ENCODE assay signal across 7 mouse cellular contexts in genomic region chr7:127614511-127614890, GRCm38 (mm10). TPM values are rescaled to one million over a fixed set of nuclear protein-coding genes. Genes with fewer than 3 reads are reported as not detected.
DNase-seq lines count a peak whose midpoint lies in the region; ATAC-seq and TF ChIP-seq lines count a peak whose summit lies in the region.

No protein-coding gene starts in this region.

- peak overlapping the region; percentile 100 for H3K4me3 ChIP-seq in heart, embryonic 12.5 days
- H3K4me3 ChIP-seq in kidney, embryonic 15.5 days (replicated peaks) = peak overlapping the region; percentile 99
- H3K4me3 ChIP-seq in small intestine, adult 2 months (ENCODE audit: low read depth, low read length) = peak overlapping the region; percentile 98

- peaks cover 20% of the 10 kb centered on the region for H3K4me1 ChIP-seq in heart, embryonic 12.5 days (replicated peaks)
- peaks cover 20% of the 10 kb centered on the region for H3K4me1 ChIP-seq in kidney, embryonic 15.5 days
- H3K4me1 ChIP-seq in small intestine, adult 2 months (ENCODE audit: control insufficient read depth, insufficient read depth, insufficient read length, low read length) = 0 out of 2 replicates have a peak, but pooled peaks cover 3% of the 10 kb centered on the region

- no peaks in the 10 kb centered on the region for H3K27me3 ChIP-seq in heart, embryonic 12.5 days (replicated peaks)
- H3K27me3 ChIP-seq in kidney, embryonic 15.5 days = no peaks in the 10 kb centered on the region
- H3K27me3 ChIP-seq in small intestine, adult 2 months (ENCODE audit: control insufficient read depth, insufficient read depth, low read length) = no peaks in the 10 kb centered on the region

- H3K36me3 ChIP-seq in heart, embryonic 12.5 days = peaks cover 42% of the 10 kb centered on the region
- peaks cover 38% of the 10 kb centered on the region for H3K36me3 ChIP-seq in kidney, embryonic 15.5 days
- H3K36me3 ChIP-seq in small intestine, adult 2 months (ENCODE audit: control insufficient read depth, insufficient read depth, low read length) = peaks cover 22% of the 10 kb centered on the region

- DNase-seq in urinary bladder, postnatal 14 days (ENCODE audit: low spot score) = peak; percentile 44
- no peak for DNase-seq in urinary bladder, postnatal 25 days (ENCODE audit: low spot score)
- DNase-seq in embryo, embryonic 10 days (ENCODE audit: low spot score) = peak; percentile 62
- DNase-seq in lung, postnatal 36 days = peak; percentile 47

- H3K27ac ChIP-seq in heart, embryonic 12.5 days (ENCODE audit: poor library complexity, severe bottlenecking) = peak overlapping the region; percentile 91
- H3K27ac ChIP-seq in kidney, embryonic 15.5 days = peak overlapping the region; percentile 91
- H3K27ac ChIP-seq in small intestine, adult 2 months (ENCODE audit: insufficient read depth, low read depth, low read length) = no peak overlapping the region

- TF ChIP-seq POLR2A in small intestine, adult 2 months (IDR thresholded peaks at IDR 0.05; ENCODE audit: low read depth, low read length) = no peak

- H3K9me3 ChIP-seq in heart, embryonic 12.5 days (replicated peaks) = peaks cover 24% of the 10 kb centered on the region
- H3K9me3 ChIP-seq in kidney, embryonic 15.5 days (replicated peaks) = no peaks in the 10 kb centered on the region

- WGBS in heart, embryonic 12.5 days = 1% methylated on average over 23 of the region's 44 CpGs
- under 1% methylated on average over 21 of the region's 44 CpGs for WGBS in kidney, embryonic 15.5 days
- under 1% methylated on average over 37 of the region's 44 CpGs for WGBS in small intestine, adult 2 months

- ATAC-seq in heart, embryonic 12.5 days (ENCODE audit: insufficient number of reproducible peaks, low FRiP score) = peak; percentile 65
- peak; percentile 62 for ATAC-seq in kidney, embryonic 15.5 days (replicated peaks; ENCODE audit: low FRiP score)

- H3K4me2 ChIP-seq in heart, embryonic 12.5 days = peak overlapping the region; percentile 86
- H3K4me2 ChIP-seq in kidney, embryonic 15.5 days = peak overlapping the region; percentile 79

- peak overlapping the region; percentile 99 for H3K9ac ChIP-seq in heart, embryonic 12.5 days
- H3K9ac ChIP-seq in kidney, embryonic 15.5 days = peak overlapping the region; percentile 99

- TF ChIP-seq CTCF in small intestine, adult 2 months (IDR thresholded peaks at IDR 0.05; ENCODE audit: extremely low read depth, insufficient read length, insufficient replicate concordance, low read depth, low read length) = no peak

RNA-seq across cellular contexts. Expression of gene Zfp629, which starts 1.1 kb away (rescaled TPM):
- 12.7 and 13.7 TPM in 2 replicates for polyA plus RNA-seq in heart, embryonic 12.5 days (2016; fragmentation: Nextera tagmentation; extraction: Ambion mirVana)
- 17.2 and 18.9 TPM in 2 replicates for polyA plus RNA-seq in kidney, embryonic 15.5 days (2015; fragmentation: Nextera tagmentation; extraction: Ambion mirVana)
- polyA plus RNA-seq in small intestine, adult 2 months (2012; rRNA removed) = 4.4 and 5.5 TPM in 2 replicates

RNA-seq across cellular contexts. Expression of gene Rnf40, which starts 25.9 kb away (rescaled TPM):
- 38.8 and 40.0 TPM in 2 replicates for polyA plus RNA-seq in heart, embryonic 12.5 days (2016; fragmentation: Nextera tagmentation; extraction: Ambion mirVana)
- 47.2 and 48.3 TPM in 2 replicates for polyA plus RNA-seq in kidney, embryonic 15.5 days (2015; fragmentation: Nextera tagmentation; extraction: Ambion mirVana)
- 10.6 and 20.6 TPM in 2 replicates for polyA plus RNA-seq in small intestine, adult 2 months (2012; rRNA removed)

RNA-seq across cellular contexts. Expression of gene Ccdc189, which starts 26.1 kb away (rescaled TPM):
- polyA plus RNA-seq in heart, embryonic 12.5 days (2016; fragmentation: Nextera tagmentation; extraction: Ambion mirVana) = 8.7 and 9.8 TPM in 2 replicates
- polyA plus RNA-seq in kidney, embryonic 15.5 days (2015; fragmentation: Nextera tagmentation; extraction: Ambion mirVana) = 14.1 and 16.4 TPM in 2 replicates
- polyA plus RNA-seq in small intestine, adult 2 months (2012; rRNA removed) = 1.5 TPM in 2 replicates

RNA-seq across cellular contexts. Expression of gene Phkg2, which starts 41.4 kb away (rescaled TPM):
- 34.1 and 35.9 TPM in 2 replicates for polyA plus RNA-seq in heart, embryonic 12.5 days (2016; fragmentation: Nextera tagmentation; extraction: Ambion mirVana)
- 34.6 and 42.5 TPM in 2 replicates for polyA plus RNA-seq in kidney, embryonic 15.5 days (2015; fragmentation: Nextera tagmentation; extraction: Ambion mirVana)
- 23.3 and 43.2 TPM in 2 replicates for polyA plus RNA-seq in small intestine, adult 2 months (2012; rRNA removed)

RNA-seq across cellular contexts. Expression of gene Tmem265, which starts 53.3 kb away (rescaled TPM):
- 1.4 and 3.1 TPM in 2 replicates for polyA plus RNA-seq in heart, embryonic 12.5 days (2016; fragmentation: Nextera tagmentation; extraction: Ambion mirVana)
- polyA plus RNA-seq in kidney, embryonic 15.5 days (2015; fragmentation: Nextera tagmentation; extraction: Ambion mirVana) = 8.7 and 10.4 TPM in 2 replicates
- 3.0 and 4.8 TPM in 2 replicates for polyA plus RNA-seq in small intestine, adult 2 months (2012; rRNA removed)
